Mouse (Mus musculus) thymus, adult 2 months (tissue): ENCODE results near the gene Ets2. TPM values are rescaled to one million over a fixed set of nuclear protein-coding genes. Genes with fewer than 3 reads are reported as not detected.

ENCODE experiments used
- DNase-seq: peaks from one replicate; pipeline ENCODE4 v3.0.0; 2021
- H3K27ac ChIP-seq: fragments of 200-500 bp; 2 replicates; pipeline ENCODE4 v1.5.1; 2012; ENCODE audit warnings: low read length, control low read depth; ENCODE audit not compliant: control insufficient read depth, insufficient read depth
- H3K27me3 ChIP-seq: fragments of 200-500 bp; 2 replicates; pipeline ENCODE4 v1.6.1; 2012; ENCODE audit warnings: mild to moderate bottlenecking, low read length, moderate library complexity, mixed read lengths; ENCODE audit not compliant: control insufficient read depth, insufficient read depth
- H3K36me3 ChIP-seq: fragments of 200-500 bp; 2 replicates; pipeline ENCODE4 v1.6.1; 2012; ENCODE audit warnings: mild to moderate bottlenecking, low read length, moderate library complexity; ENCODE audit not compliant: control insufficient read depth, insufficient read depth
- H3K4me1 ChIP-seq: fragments of 200-500 bp; replicated peaks from 2 replicates; pipeline ENCODE4 v1.6.1; 2012; ENCODE audit warnings: low read length; ENCODE audit not compliant: control insufficient read depth, insufficient read depth
- H3K4me3 ChIP-seq: fragments of 200-500 bp; 2 replicates; pipeline ENCODE4 v1.5.1; 2012; ENCODE audit warnings: mild to moderate bottlenecking, low read length, control low read depth, moderate library complexity; ENCODE audit not compliant: control insufficient read depth, insufficient read depth
- CTCF ChIP-seq: fragments of 200-500 bp; IDR thresholded peaks from 2 replicates; pipeline ENCODE4 v1.5.1; 2012; ENCODE audit warnings: mild to moderate bottlenecking, control low read depth, low read length, moderate library complexity, borderline replicate concordance; ENCODE audit not compliant: control insufficient read depth, poor library complexity, insufficient read depth; ENCODE audit errors: extremely low read depth
- POLR2A ChIP-seq: fragments of 200-500 bp; IDR thresholded peaks from 2 replicates; pipeline ENCODE4 v1.6.1; 2012; ENCODE audit warnings: mild to moderate bottlenecking, low read length, control low read depth, moderate library complexity; ENCODE audit not compliant: control insufficient read depth, poor library complexity, insufficient read depth; ENCODE audit errors: extremely low read depth
- WGBS: fragments of 180-500 bp; shearing (Covaris S2); methylation state at CpG from one replicate; pipeline ENCODE4 v1.1.7; 2018; 5-methylcytosine and 5-hydroxymethylcytosine counted together
- polyA plus RNA-seq: library from polyadenylated mRNA; depleted of rRNA; stranded (reverse); fragments of >200 nt; gene quantifications from 2 replicates; pipeline ENCODE4 v1.2.3, GENCODE M21; 2012

Ets2 gene
- polyA plus RNA-seq, 1 experiment = 343 TPM

- H3K27ac ChIP-seq = no peak overlapping the region
These were observed 39.5 kb downstream of the Ets2 start for GRCm38 (mm10) chr16:95741358-95741757.

DNA sequence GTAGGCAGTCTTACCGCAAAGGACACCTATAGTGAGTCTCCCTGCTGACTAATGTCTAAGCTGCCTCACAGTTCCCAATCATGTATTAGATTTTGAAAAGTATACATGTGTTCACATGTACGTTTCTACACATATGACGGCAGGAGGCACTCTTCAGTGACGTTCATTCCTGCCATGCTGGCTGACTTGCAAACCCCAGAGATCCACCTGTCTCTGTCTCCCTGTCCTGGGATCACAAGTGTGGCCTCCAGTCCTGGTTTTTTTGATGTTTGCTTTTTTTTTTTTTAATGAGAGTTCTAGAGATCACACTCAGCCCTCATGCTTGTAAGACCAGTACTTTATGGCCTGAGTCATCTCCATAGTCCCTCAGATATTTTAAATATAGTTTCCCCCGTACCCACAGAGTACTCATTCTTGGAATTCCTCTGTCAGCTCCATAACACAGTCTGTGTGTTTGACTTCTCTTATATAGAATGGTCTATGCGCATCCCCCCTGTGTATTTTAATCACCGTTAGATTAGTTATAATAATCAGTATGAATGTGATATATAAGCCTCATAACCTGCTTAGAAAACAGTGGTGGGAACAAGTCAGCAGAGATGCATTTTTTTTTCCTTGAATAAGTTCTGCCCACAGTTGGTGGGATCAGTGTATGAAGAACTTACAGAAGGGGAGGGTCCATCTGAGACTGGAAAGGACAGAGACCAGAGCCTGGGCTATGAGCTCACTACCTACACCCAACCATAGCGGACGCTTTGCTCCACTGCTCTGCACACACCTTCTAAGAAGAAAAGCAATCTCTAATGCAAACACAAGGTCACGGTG, 40.3 kb downstream of the Ets2 start:
- DNase-seq = no peak
- Histone ChIP-seq H3K4me1 (peaks cover 13% of the 10 kb centered on the region), H3K36me3 (no peaks in the 10 kb centered on the region), H3K27me3 (no peaks in the 10 kb centered on the region), H3K4me3 (no peak overlapping the region), H3K27ac (no peak overlapping the region)
- TF ChIP-seq CTCF (no peak), POLR2A (no peak)
- WGBS = 96% methylated on average over 10 of the region's 10 CpGs

More at GRCm38 (mm10) chr16:95741358-95741757, 39.5 kb downstream of the Ets2 start:
- TF ChIP-seq POLR2A (no peak), CTCF (no peak)
- WGBS = 94% methylated on average over 11 of the region's 11 CpGs
- H3K4me1 ChIP-seq = peaks cover 13% of the 10 kb centered on the region
- DNase-seq = no peak
- no peaks in the 10 kb centered on the region for H3K36me3 ChIP-seq
- H3K4me3 ChIP-seq = no peak overlapping the region
- no peaks in the 10 kb centered on the region for H3K27me3 ChIP-seq

- no peak for DNase-seq
These were observed 40.8 kb downstream of the Ets2 start for GRCm38 (mm10) chr16:95742740-95743030.

DNA sequence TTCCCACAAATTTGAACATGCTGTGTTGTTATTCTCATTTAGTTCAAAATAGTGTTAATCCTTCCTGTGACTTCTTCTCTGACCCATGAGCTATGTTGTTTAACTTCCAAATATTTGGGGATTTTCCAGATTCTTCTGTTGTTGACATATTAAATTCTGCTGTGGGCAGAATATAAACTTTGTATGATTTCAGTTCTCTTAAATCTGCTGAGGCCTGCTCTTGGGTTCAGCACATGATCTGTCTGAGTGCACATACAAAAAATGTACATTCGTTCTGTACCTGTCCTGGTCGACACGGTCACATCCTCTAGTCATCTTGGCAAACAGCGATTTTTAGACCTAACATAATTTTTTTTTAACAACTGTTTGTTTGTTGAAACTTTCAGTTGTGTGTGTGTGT, 41.2 kb downstream of the Ets2 start:
- no peak for TF ChIP-seq POLR2A
- TF ChIP-seq CTCF = no peak
- Histone ChIP-seq H3K27ac (no peak overlapping the region), H3K4me1 (peaks cover 16% of the 10 kb centered on the region), H3K4me3 (no peak overlapping the region), H3K36me3 (no peaks in the 10 kb centered on the region), H3K27me3 (no peaks in the 10 kb centered on the region)
- 83% methylated on average over 4 of the region's 4 CpGs for WGBS
- no peak for DNase-seq

More at GRCm38 (mm10) chr16:95742740-95743030, 40.8 kb downstream of the Ets2 start:
- Histone ChIP-seq H3K4me1 (peaks cover 13% of the 10 kb centered on the region), H3K27me3 (no peaks in the 10 kb centered on the region), H3K27ac (no peak overlapping the region), H3K36me3 (no peaks in the 10 kb centered on the region), H3K4me3 (no peak overlapping the region)
- WGBS = 90% methylated on average over 6 of the region's 6 CpGs
- no peak for TF ChIP-seq CTCF
- TF ChIP-seq POLR2A = no peak

- Histone ChIP-seq H3K4me3 (no peak overlapping the region), H3K27me3 (no peaks in the 10 kb centered on the region), H3K27ac (no peak overlapping the region), H3K4me1 (peaks cover 18% of the 10 kb centered on the region), H3K36me3 (no peaks in the 10 kb centered on the region)
- no peak for TF ChIP-seq CTCF
- no peak for TF ChIP-seq POLR2A
- no peak for DNase-seq
- WGBS = 93% methylated on average over 8 of the region's 8 CpGs
These were observed 42.9 kb downstream of the Ets2 start for GRCm38 (mm10) chr16:95744771-95745170.

DNA sequence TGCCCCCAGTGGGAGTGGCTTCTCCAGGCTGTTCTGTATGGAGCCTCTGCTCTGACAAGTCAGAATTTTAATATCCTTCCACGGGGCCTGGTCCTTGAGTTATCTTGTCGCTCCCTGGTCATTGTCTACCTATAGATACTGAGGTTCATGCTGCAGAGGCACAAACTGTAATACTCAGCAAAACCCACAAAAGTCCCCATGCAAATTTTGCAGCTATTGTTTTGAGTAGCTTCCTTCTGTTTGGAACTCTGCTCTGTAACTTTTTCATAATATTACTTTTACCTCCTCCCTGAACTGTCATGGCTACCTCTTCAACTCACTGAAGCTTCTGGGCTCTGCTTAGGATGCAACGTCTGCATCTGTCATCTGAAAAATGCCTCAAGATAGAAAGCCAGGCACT, 43.8 kb downstream of the Ets2 start:
- DNase-seq = no peak
- Histone ChIP-seq H3K27ac (no peak overlapping the region), H3K4me3 (no peak overlapping the region), H3K27me3 (no peaks in the 10 kb centered on the region), H3K36me3 (no peaks in the 10 kb centered on the region), H3K4me1 (peaks cover 23% of the 10 kb centered on the region)
- WGBS = 94% methylated on average over 3 of the region's 3 CpGs
- TF ChIP-seq CTCF (no peak), POLR2A (no peak)

- Histone ChIP-seq H3K27me3 (no peaks in the 10 kb centered on the region), H3K4me1 (peaks cover 23% of the 10 kb centered on the region), H3K4me3 (no peak overlapping the region), H3K36me3 (no peaks in the 10 kb centered on the region), H3K27ac (no peak overlapping the region)
- DNase-seq = no peak
- TF ChIP-seq POLR2A (no peak), CTCF (no peak)
- 86% methylated on average over 2 of the region's 2 CpGs for WGBS
These were observed 44.7 kb downstream of the Ets2 start for GRCm38 (mm10) chr16:95746565-95746964.
